Mouse (Mus musculus): Measurements from ENCODE around the gene Tspan15. TPM values are rescaled to one million over a fixed set of nuclear protein-coding genes. Genes with fewer than 3 reads are reported as not detected.

Tspan15 gene
- total and polyA plus RNA-seq, 3 experiments, result 14.4 to 71.2 (median 22.5) TPM

GRCm38 (mm10) chr10:62189910-62190309 is 41.1 kb downstream of the Tspan15 start:
- no peak for DNase-seq

- DNase-seq, result no peak
Measured at GRCm38 (mm10) chr10:62189303-62189702, 41.7 kb downstream of the Tspan15 start.

GRCm38 (mm10) chr10:62186882-62187281 is 44.2 kb downstream of the Tspan15 start:
- DNase-seq, result peak; percentile 84

- DNase-seq, result peak; percentile 92
Measured at GRCm38 (mm10) chr10:62183053-62183452, 48.0 kb downstream of the Tspan15 start.

GRCm38 (mm10) chr10:62182471-62183014 is 48.5 kb downstream of the Tspan15 start:
- DNase-seq, result no peak

- no peak for DNase-seq
Measured at GRCm38 (mm10) chr10:62181701-62182100, 49.4 kb downstream of the Tspan15 start.

- DNase-seq, result no peak
Measured at GRCm38 (mm10) chr10:62179944-62180343, 51.1 kb downstream of the Tspan15 start.

- DNase-seq, result no peak
Measured at GRCm38 (mm10) chr10:62174533-62175313, 56.3 kb downstream of the Tspan15 start.

- no peak for DNase-seq
Measured at GRCm38 (mm10) chr10:62173941-62174448, 57.1 kb downstream of the Tspan15 start.

GRCm38 (mm10) chr10:62172841-62173553 is 58.1 kb downstream of the Tspan15 start:
- DNase-seq, result no peak

- DNase-seq, result peak; percentile 6
Measured at GRCm38 (mm10) chr10:62162410-62162809, 68.6 kb downstream of the Tspan15 start.

- DNase-seq, result no peak
Measured at GRCm38 (mm10) chr10:62149929-62150328, 81.1 kb downstream of the Tspan15 start.

- DNase-seq, result no peak
Measured at GRCm38 (mm10) chr10:62147466-62148248, 83.4 kb downstream of the Tspan15 start.

GRCm38 (mm10) chr10:62145957-62146356 is 85.1 kb downstream of the Tspan15 start:
- DNase-seq, result no peak

GRCm38 (mm10) chr10:62143820-62144219 is 87.2 kb downstream of the Tspan15 start, which contains the start of gene Fam241b:
Gene Fam241b, minus strand, starts transcription at chr10:62143920.
- DNase-seq, result no peak

GRCm38 (mm10) chr10:62138040-62138439 is 93.0 kb downstream of the Tspan15 start:
- no peak for DNase-seq

GRCm38 (mm10) chr10:62137150-62137549 is 93.9 kb downstream of the Tspan15 start:
- DNase-seq, result no peak

GRCm38 (mm10) chr10:62135696-62136470 is 95.2 kb downstream of the Tspan15 start:
- DNase-seq, result no peak
